Mouse (Mus musculus) MEL (cell line): ENCODE results near the gene Ubap1. TPM values are rescaled to one million over a fixed set of nuclear protein-coding genes. Genes with fewer than 3 reads are reported as not detected.

ENCODE experiments used
- DNase-seq: peaks from one replicate; pipeline ENCODE4 v3.0.0; 2011; ENCODE audit warnings: low read depth, low spot score
- H3K27ac ChIP-seq: 2 replicates; pipeline ENCODE4 v1.5.1; 2012; ENCODE audit warnings: low read depth, mild to moderate bottlenecking, control low read depth, low read length, moderate library complexity; ENCODE audit not compliant: control insufficient read depth
- H3K27me3 ChIP-seq, 2 experiments: fragments of 150-350 bp in 1 of 2; sonication (generic) in 1 of 2; 2 replicates each; pipeline ENCODE4 v1.6.1; 2012; ENCODE audit warnings: low read length in 2 of 2, mild to moderate bottlenecking in 2 of 2, improper control_type of control experiment in 1 of 2, moderate library complexity in 1 of 2; ENCODE audit not compliant: insufficient read depth in 2 of 2, control insufficient read depth in 1 of 2
- H3K36me3 ChIP-seq, 2 experiments: 2 replicates each; pipeline ENCODE4 v1.6.1; 2012 to 2014; ENCODE audit warnings: low read length in 2 of 2, improper control_type of control experiment in 1 of 2, inconsistent platforms in 1 of 2, mild to moderate bottlenecking in 1 of 2; ENCODE audit not compliant: insufficient read depth in 2 of 2, control insufficient read depth in 1 of 2
- H3K4me1 ChIP-seq, 2 experiments: fragments of 150-350 bp in 1 of 2; sonication (generic) in 1 of 2; 2 replicates each; pipeline ENCODE4 v1.6.1; 2012; ENCODE audit warnings: low read length in 2 of 2, improper control_type of control experiment in 1 of 2, mild to moderate bottlenecking in 1 of 2; ENCODE audit not compliant: insufficient read depth in 2 of 2, control insufficient read depth in 1 of 2
- H3K4me3 ChIP-seq, 2 experiments: fragments of 150-350 bp in 1 of 2; sonication (generic) in 1 of 2; 2 replicates each; pipeline ENCODE4 v1.5.1; 2012; ENCODE audit warnings: low read depth in 2 of 2, low read length in 2 of 2, mild to moderate bottlenecking in 2 of 2, moderate library complexity in 2 of 2, control low read depth in 1 of 2, improper control_type of control experiment in 1 of 2; ENCODE audit not compliant: control insufficient read depth in 1 of 2, insufficient read depth in 1 of 2
- H3K79me2 ChIP-seq: 2 replicates; pipeline ENCODE4 v1.6.1; 2012; ENCODE audit warnings: mild to moderate bottlenecking, low read length, moderate library complexity; ENCODE audit not compliant: control insufficient read depth, poor library complexity, insufficient read depth
- H3K9ac ChIP-seq: 2 replicates; pipeline ENCODE4 v1.6.1; 2012; ENCODE audit warnings: low read depth, mild to moderate bottlenecking, control low read depth, low read length, moderate library complexity; ENCODE audit not compliant: control insufficient read depth, poor library complexity, severe bottlenecking
- H3K9me3 ChIP-seq: fragments of 150-350 bp; sonication (generic); replicated peaks from 2 replicates; pipeline ENCODE4 v1.6.1; 2012; ENCODE audit warnings: mild to moderate bottlenecking, low read length, improper control_type of control experiment, moderate library complexity; ENCODE audit not compliant: insufficient read depth
- BHLHE40 ChIP-seq: IDR thresholded peaks from 2 replicates; pipeline ENCODE4 v1.6.1; 2012; ENCODE audit warnings: low read depth, mild to moderate bottlenecking, inconsistent platforms, low read length, improper control_type of control experiment, borderline replicate concordance
- CHD2 ChIP-seq: IDR thresholded peaks from 2 replicates; pipeline ENCODE4 v1.6.1; 2011; ENCODE audit warnings: low read length, improper control_type of control experiment
- ETS1 ChIP-seq: IDR thresholded peaks from 2 replicates; pipeline ENCODE4 v1.6.1; 2012; ENCODE audit warnings: low read depth, mild to moderate bottlenecking, inconsistent platforms, low read length, improper control_type of control experiment, moderate library complexity
- HCFC1 ChIP-seq: IDR thresholded peaks from 2 replicates; pipeline ENCODE4 v1.6.1; 2012; ENCODE audit warnings: low read depth, mild to moderate bottlenecking, inconsistent platforms, low read length, improper control_type of control experiment, moderate library complexity
- JUND ChIP-seq: IDR thresholded peaks from 2 replicates; pipeline ENCODE4 v1.6.1; 2011; ENCODE audit warnings: low read depth, mild to moderate bottlenecking, improper control_type of control experiment, low read length
- MAX ChIP-seq: IDR thresholded peaks from 2 replicates; pipeline ENCODE4 v1.6.1; 2011; ENCODE audit warnings: low read length, improper control_type of control experiment
- MEF2A ChIP-seq: IDR thresholded peaks from 2 replicates; pipeline ENCODE4 v1.6.1; 2014; ENCODE audit warnings: low read depth, mild to moderate bottlenecking, inconsistent platforms, low read length, improper control_type of control experiment; ENCODE audit not compliant: poor library complexity, insufficient replicate concordance, severe bottlenecking; ENCODE audit errors: extremely low read depth
- MXI1 ChIP-seq: IDR thresholded peaks from 2 replicates; pipeline ENCODE4 v1.6.1; 2011; ENCODE audit warnings: mild to moderate bottlenecking, low read depth, low read length, improper control_type of control experiment
- MYB ChIP-seq: IDR thresholded peaks from 2 replicates; pipeline ENCODE4 v1.6.1; 2011; ENCODE audit warnings: mild to moderate bottlenecking, low read depth, low read length, improper control_type of control experiment
- MYC ChIP-seq: IDR thresholded peaks from 2 replicates; pipeline ENCODE4 v1.6.1; 2011; ENCODE audit warnings: low read depth, mild to moderate bottlenecking, low read length, improper control_type of control experiment, moderate library complexity
- NRF1 ChIP-seq: IDR thresholded peaks from 2 replicates; pipeline ENCODE4 v1.6.1; 2014; ENCODE audit warnings: low read depth, mild to moderate bottlenecking, inconsistent platforms, low read length, improper control_type of control experiment, moderate library complexity; ENCODE audit not compliant: poor library complexity, insufficient read depth, severe bottlenecking
- POLR2A ChIP-seq, 2 experiments: IDR thresholded peaks; 2 replicates each; pipeline ENCODE4 v1.6.1; 2011 to 2012; ENCODE audit warnings: low read length in 2 of 2, mild to moderate bottlenecking in 2 of 2, control low read depth in 1 of 2, improper control_type of control experiment in 1 of 2, low read depth in 1 of 2, moderate library complexity in 1 of 2; ENCODE audit not compliant: control insufficient read depth in 1 of 2, insufficient read depth in 1 of 2, poor library complexity in 1 of 2
- RCOR1 ChIP-seq: IDR thresholded peaks from 2 replicates; pipeline ENCODE4 v1.6.1; 2012; ENCODE audit warnings: low read depth, mild to moderate bottlenecking, inconsistent platforms, low read length, improper control_type of control experiment
- SIN3A ChIP-seq: IDR thresholded peaks from 2 replicates; pipeline ENCODE4 v1.6.1; 2012; ENCODE audit warnings: low read length, improper control_type of control experiment, inconsistent platforms
- SMC3 ChIP-seq: IDR thresholded peaks from 2 replicates; pipeline ENCODE4 v1.6.1; 2011; ENCODE audit warnings: low read depth, low read length, improper control_type of control experiment
- TCF12 ChIP-seq: IDR thresholded peaks from 2 replicates; pipeline ENCODE4 v1.6.1; 2014; ENCODE audit warnings: low read depth, mild to moderate bottlenecking, inconsistent platforms, low read length, improper control_type of control experiment, moderate library complexity
- polyA plus RNA-seq, 2 experiments: library from polyadenylated mRNA; stranded (reverse) in 1 of 2; unstranded in 1 of 2; fragments of >175 nt in 1 of 2; fragments of >200 nt in 1 of 2; gene quantifications; 2 replicates each; pipeline versions ENCODE4 v1.2.1 to v1.2.4; 2012; ENCODE audit warnings: low replicate concordance in 2 of 2, low read depth in 1 of 2; ENCODE audit not compliant: insufficient read length in 2 of 2, insufficient read depth in 1 of 2, missing spikeins in 1 of 2
- total RNA-seq: library from RNA; depleted of rRNA; stranded (reverse); fragments of 300-350 nt; gene quantifications from 2 replicates; pipeline ENCODE4 v1.2.3, GENCODE M21; 2012

The Ubap1 gene
- total and polyA plus RNA-seq, 3 experiments, result 9.1 to 15.7 TPM; not detected in 1

DNA sequence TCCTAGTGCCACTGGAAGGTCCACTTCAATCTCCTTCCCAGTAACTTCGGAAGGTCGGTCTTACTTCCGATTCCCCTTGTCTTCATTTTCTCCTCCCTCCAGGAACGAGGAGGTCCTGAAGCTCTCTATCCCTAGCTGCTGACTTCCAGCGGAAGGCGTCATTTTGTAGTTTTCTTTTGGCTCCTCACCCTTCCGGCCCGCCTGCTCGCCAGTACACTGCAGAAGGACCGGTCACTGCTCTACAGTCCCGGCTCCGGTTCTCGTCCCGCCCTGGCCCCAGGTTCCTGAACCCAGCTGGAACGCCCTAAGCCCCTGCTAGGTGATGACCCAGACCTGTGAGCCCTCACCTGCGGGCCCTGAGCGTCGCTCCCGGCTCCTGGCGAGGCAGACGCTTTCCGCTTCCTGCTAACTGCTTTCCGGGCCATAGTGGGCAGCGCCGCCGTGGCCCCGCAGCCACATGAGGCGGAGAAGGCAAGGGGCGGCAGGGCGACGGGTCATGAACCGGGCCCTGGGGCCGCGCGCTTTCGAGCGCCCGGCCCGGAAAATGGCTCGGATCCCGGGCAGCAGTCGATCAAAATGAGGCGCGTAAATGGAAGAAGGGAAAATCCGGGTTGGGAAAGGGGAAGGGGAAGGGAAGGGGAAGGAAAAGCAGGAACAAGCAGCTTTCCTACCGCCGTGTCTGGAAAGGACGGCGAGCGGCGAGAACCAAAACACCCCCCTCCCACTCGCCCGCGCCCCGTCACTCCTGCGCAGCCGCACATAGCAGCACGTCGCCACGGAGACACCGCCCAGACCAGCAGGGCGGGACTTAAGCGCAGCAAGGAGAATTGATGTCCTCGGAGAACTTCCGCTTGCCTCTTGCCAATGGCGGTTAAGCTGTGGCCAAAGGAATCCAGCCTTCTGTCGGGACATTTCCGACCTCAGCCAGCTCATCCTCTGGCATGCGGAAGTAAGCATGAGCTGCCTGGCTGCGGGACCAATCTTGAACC lies 34.4 kb upstream of the Ubap1 start, which contains the start of gene Dcaf12 (continued):
- no peak for TF ChIP-seq MYB
- peak; percentile 22; the same call in 1 of the 2 replicates for TF ChIP-seq TCF12
- no peak for TF ChIP-seq CHD2
- TF ChIP-seq MEF2A, result peak; percentile 5; the same call in 1 of the 2 replicates
- TF ChIP-seq SIN3A, result peak; percentile 87

DNA sequence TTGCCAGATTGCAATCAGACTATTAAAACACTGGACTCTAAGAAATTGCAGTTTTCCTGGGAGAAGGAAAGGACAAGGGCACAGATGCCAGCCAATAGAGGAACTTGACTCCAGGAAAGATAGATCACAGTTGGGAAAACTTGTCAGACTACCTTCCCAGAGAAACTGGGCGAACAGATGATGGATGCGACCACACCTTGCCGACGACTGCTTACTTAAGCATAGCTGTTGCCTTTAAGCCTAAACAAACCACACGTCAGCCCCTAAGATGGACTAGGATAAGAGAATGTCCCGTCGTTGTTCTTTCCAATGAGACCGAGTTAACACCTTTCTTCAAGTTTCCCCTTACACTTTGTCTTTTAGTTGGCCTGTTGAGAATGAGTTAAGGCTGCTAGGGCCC lies 33.6 kb upstream of the Ubap1 start:
- no peaks in the 10 kb centered on the region for H3K9me3 ChIP-seq
- TF ChIP-seq BHLHE40 (no peak), NRF1 (no peak), HCFC1 (no peak), SMC3 (no peak), MYC (no peak), MXI1 (no peak), RCOR1 (no peak), JUND (no peak), MAX (no peak), POLR2A (IDR thresholded peaks at IDR 0.05; ENCODE audit: control insufficient read depth in 1 of 2, insufficient read depth in 1 of 2, low read depth in 1 of 2, low read length in 2 of 2, poor library complexity in 1 of 2) (no peak), SIN3A (no peak), MYB (no peak), ETS1 (no peak), TCF12 (no peak)
- TF ChIP-seq, all 39 proteins: peak for 0
- Histone ChIP-seq H3K9ac (peak overlapping the region; percentile 53), H3K4me3 (peak overlapping the region; percentile 34 to 45), H3K79me2 (peaks cover 18% of the 10 kb centered on the region), H3K36me3 (peaks cover 3 to 34% of the 10 kb centered on the region in 2 experiments), H3K4me1 (peaks cover 7 to 26% of the 10 kb centered on the region in 2 experiments), H3K27ac (peak overlapping the region; percentile 41), H3K27me3 (no peaks in the 10 kb centered on the region)
- DNase-seq, result no peak
